Mouse (Mus musculus) kidney, postnatal 0 days (tissue): Measurements from ENCODE around the gene Ap5b1. TPM values are rescaled to one million over a fixed set of nuclear protein-coding genes. Genes with fewer than 3 reads are reported as not detected.

Experiments
- ATAC-seq: fragments of 200-750 bp; cut with Nextera tagmentation; replicated peaks from 2 replicates; pipeline ENCODE4 v1.8.0; 2017; ENCODE audit warnings: low read depth, moderate number of reproducible peaks, moderate TSS enrichment, moderate library complexity; ENCODE audit not compliant: low FRiP score
- DNase-seq: peaks from one replicate; pipeline ENCODE4 v3.0.0-alpha.2; 2016; ENCODE audit warnings: low spot score
- H3K27ac ChIP-seq: fragments of 300-500 bp; sonication (generic); 2 replicates; pipeline ENCODE4 v1.5.1; 2014; ENCODE audit warnings: mild to moderate bottlenecking
- H3K27me3 ChIP-seq: fragments of 300-500 bp; sonication (generic); 2 replicates; pipeline ENCODE4 v1.6.1; 2014; ENCODE audit warnings: low read length, mixed read lengths; ENCODE audit not compliant: insufficient read depth
- H3K36me3 ChIP-seq: fragments of 300-500 bp; sonication (generic); 2 replicates; pipeline ENCODE4 v1.6.1; 2014; ENCODE audit warnings: low read length, mixed read lengths; ENCODE audit not compliant: insufficient read depth
- H3K4me1 ChIP-seq: fragments of 300-500 bp; sonication (generic); replicated peaks from 2 replicates; pipeline ENCODE4 v1.6.1; 2014; ENCODE audit warnings: antibody characterized with exemption, low read length, mixed read lengths; ENCODE audit not compliant: insufficient read depth
- H3K4me2 ChIP-seq: fragments of 300-500 bp; sonication (generic); 2 replicates; pipeline ENCODE4 v1.6.1; 2014; ENCODE audit warnings: mild to moderate bottlenecking, low read length, moderate library complexity, mixed read lengths
- H3K4me3 ChIP-seq: fragments of 300-500 bp; sonication (generic); replicated peaks from 2 replicates; pipeline ENCODE4 v1.5.1; 2014; ENCODE audit warnings: low read depth, low read length
- H3K9ac ChIP-seq: fragments of 300-500 bp; sonication (generic); 2 replicates; pipeline ENCODE4 v1.6.1; 2014; ENCODE audit warnings: low read depth, low read length
- H3K9me3 ChIP-seq: fragments of 300-500 bp; sonication (generic); replicated peaks from 2 replicates; pipeline ENCODE4 v1.6.1; 2016; ENCODE audit warnings: low read length, inconsistent platforms, mixed read lengths
- CTCF ChIP-seq: IDR thresholded peaks from 2 replicates; pipeline ENCODE4 v1.5.1; 2016; ENCODE audit warnings: antibody characterized with exemption, low read depth, mild to moderate bottlenecking, moderate library complexity
- WGBS: fragments of 180-500 bp; shearing (Covaris S2); extraction: QIAGEN DNeasy Blood & Tissue Kit; methylation state at CpG from one replicate; pipeline ENCODE4 v1.1.7; 2014; 5-methylcytosine and 5-hydroxymethylcytosine counted together
- polyA plus RNA-seq: library from polyadenylated mRNA; unstranded; fragments of >200 nt; fragmentation: Nextera tagmentation; extraction: Ambion mirVana; gene quantifications from 2 replicates; pipeline ENCODE4 v1.2.1, GENCODE M21; 2015

Gene Ap5b1
- polyA plus RNA-seq, 1 experiment from 2014 or later, result 7.2 TPM

DNA sequence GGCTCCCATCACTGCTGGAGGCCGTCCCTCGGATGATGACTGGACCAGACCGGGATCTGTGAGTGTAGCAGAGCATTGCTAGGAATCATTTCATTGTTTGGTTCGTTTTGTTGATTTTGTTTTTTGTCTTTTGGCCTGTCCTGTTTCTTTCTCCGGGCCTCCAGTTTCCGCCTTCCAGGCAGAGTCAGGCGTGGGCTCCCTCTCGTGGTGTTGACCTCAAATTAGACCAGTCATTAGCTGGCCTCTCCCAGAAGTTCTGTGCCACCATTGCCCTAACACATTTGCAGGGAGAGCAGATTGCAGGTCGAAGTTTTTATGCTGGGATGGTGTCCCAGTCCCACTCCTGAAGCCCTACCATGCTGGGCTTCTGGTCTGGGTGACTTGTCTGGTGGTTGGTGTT is 21.3 kb downstream of the Ap5b1 start:
- no peak overlapping the region for H3K4me2 ChIP-seq
- ATAC-seq (no peak), DNase-seq (no peak)
- H3K9ac ChIP-seq, result no peak overlapping the region
- H3K36me3 ChIP-seq, result no peaks in the 10 kb centered on the region
- H3K4me1 ChIP-seq, result no peaks in the 10 kb centered on the region
- TF ChIP-seq CTCF, result peak; percentile 32; the same call in 1 of the 2 replicates
- H3K9me3 ChIP-seq, result no peaks in the 10 kb centered on the region
- WGBS, result 67% methylated on average over 9 of the region's 9 CpGs
- no peak overlapping the region for H3K4me3 ChIP-seq
- H3K27ac ChIP-seq, result no peak overlapping the region
- H3K27me3 ChIP-seq, result no peaks in the 10 kb centered on the region

DNA sequence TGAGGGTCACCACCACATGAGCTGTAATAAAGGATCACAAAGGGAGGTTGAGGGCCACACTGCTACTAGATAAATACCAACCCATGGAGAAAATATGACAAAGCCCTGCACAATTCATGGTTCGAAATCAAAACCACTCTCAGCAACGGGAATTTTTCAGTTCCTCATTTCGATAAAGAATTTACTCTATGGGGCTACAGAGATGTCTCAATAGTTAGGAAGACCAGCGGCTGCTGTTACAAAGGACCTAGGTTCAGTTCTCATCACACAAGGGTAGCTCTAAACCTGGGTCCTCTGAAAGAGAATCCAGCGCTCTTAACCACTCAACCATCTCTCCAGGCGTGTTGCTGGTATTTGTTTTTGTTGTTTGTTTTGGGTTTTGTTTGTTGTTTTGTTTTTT is 24.1 kb downstream of the Ap5b1 start:
- 89% methylated on average over 6 of the region's 6 CpGs for whole genome bisulfite sequencing

DNA sequence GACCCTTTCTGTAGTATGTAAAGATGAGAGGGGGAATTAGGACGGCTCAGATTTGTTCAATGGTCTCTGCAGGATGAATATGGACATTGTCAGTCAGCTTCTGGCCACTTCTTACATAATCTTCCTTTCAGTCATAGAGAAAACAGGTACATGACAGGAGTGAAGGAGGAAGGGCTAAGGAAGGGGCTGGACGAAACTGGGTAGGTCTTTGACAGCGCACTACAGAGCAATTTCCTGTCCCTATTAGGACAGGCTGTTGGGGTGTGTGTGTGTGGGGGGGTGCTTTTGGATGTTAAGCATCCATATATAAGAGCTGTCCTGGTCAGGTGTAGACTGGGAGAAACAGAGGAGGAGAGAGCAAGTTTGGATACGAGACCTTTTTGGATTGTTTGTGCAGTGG is 31.4 kb downstream of the Ap5b1 start:
- Histone ChIP-seq H3K9ac (no peak overlapping the region), H3K27me3 (no peaks in the 10 kb centered on the region), H3K27ac (no peak overlapping the region), H3K36me3 (peaks cover 4% of the 10 kb centered on the region), H3K4me2 (no peak overlapping the region), H3K9me3 (no peaks in the 10 kb centered on the region), H3K4me3 (no peak overlapping the region), H3K4me1 (peaks cover 7% of the 10 kb centered on the region; the same call in 1 of the 2 replicates)
- no peak for TF ChIP-seq CTCF
- ATAC-seq (no peak), DNase-seq (no peak)
- WGBS, result 72% methylated on average over 4 of the region's 4 CpGs

More for the DNA sequence above, 24.1 kb downstream of the Ap5b1 start:
- no peak for TF ChIP-seq CTCF
- Histone ChIP-seq H3K4me3 (no peak overlapping the region), H3K36me3 (no peaks in the 10 kb centered on the region), H3K4me2 (no peak overlapping the region), H3K27ac (no peak overlapping the region), H3K9me3 (no peaks in the 10 kb centered on the region), H3K27me3 (no peaks in the 10 kb centered on the region), H3K9ac (no peak overlapping the region), H3K4me1 (no peaks in the 10 kb centered on the region)
- ATAC-seq (no peak), DNase-seq (no peak)

DNA sequence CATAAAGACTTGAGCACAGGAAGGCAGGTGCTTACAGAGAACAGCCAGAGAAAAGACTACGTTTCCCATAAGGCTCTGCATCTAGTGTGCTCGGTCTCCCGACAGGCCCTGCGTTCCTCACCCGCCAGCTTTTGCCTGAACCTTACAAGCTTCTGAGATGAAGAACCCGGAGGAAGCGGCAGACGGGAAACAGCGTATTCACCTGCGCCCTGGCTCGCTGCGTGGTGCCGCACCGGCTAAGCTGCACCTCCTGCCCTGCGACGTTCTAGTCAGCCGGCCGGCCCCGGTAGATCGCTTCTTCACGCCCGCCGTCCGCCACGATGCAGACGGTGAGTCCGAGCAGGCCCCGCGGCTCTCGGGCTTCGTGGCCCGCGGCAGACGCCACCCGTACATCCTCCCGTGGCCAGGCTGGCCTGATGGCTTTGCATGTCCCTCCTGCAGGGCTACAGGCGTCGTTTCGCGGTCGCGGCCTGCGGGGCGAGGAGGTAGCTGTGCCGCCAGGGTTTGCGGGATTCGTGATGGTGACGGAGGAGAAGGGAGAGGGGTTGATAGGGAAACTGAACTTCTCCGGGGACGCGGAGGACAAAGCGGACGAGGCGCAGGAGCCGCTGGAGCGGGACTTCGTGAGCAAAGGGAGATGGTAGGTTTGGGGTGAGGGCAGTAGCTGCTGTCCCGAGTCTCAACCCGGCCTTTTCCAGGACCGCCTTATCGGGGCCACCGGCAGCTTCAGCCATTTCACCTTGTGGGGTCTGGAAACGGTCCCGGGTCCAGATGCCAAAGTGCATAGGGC is 34.1 kb downstream of the Ap5b1 start, which contains the start of gene Rnaseh2c:
Gene Rnaseh2c (plus strand): TSS at position 122 of the 790 bp plus-strand sequence.
- peaks cover 7% of the 10 kb centered on the region; the same call in 1 of the 2 replicates for H3K4me1 ChIP-seq
- peak within 1 kb of the TSS; percentile 86 for H3K9ac ChIP-seq
- peak within 1 kb of the TSS; percentile 80 for H3K4me3 ChIP-seq
- no peaks in the 10 kb centered on the region for H3K9me3 ChIP-seq
- peaks cover 29% of the 10 kb centered on the region for H3K36me3 ChIP-seq
- peak; percentile 93 for DNase-seq
- H3K27ac ChIP-seq, result peak within 1 kb of the TSS; percentile 65; the same call in 1 of the 2 replicates
- TF ChIP-seq CTCF, result no peak
- ATAC-seq, result peak; percentile 72
- WGBS, result under 1% methylated on average over 64 of the region's 64 CpGs
- H3K4me2 ChIP-seq, result peak within 1 kb of the TSS; percentile 95
- H3K27me3 ChIP-seq, result no peaks in the 10 kb centered on the region

DNA sequence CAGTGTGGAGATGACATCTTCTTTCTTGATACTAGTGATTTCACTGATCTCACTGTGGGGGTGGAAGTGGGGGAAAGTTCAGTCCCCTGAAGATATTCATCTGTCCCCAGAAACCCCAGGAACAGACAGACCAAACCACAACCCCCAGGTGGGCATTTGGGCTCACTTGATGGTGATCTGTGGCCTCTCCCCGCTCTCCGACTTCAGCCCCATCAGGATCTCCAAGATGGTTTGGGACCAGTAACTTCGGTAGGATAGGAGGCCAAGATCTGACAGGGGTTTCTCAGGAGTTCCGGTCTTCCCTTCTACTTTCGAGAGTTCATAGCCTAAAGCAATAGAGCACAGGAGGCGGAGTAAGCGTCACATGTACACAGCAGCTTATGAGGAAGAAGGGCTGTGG is 35.8 kb downstream of the Ap5b1 start:
- WGBS, result 85% methylated on average over 7 of the region's 7 CpGs
- no peaks in the 10 kb centered on the region for H3K27me3 ChIP-seq
- H3K27ac ChIP-seq, result no peak overlapping the region
- H3K9me3 ChIP-seq, result no peaks in the 10 kb centered on the region
- no peak overlapping the region for H3K9ac ChIP-seq
- DNase-seq (no peak), ATAC-seq (no peak)
- no peak overlapping the region for H3K4me2 ChIP-seq
- peaks cover 43% of the 10 kb centered on the region for H3K36me3 ChIP-seq
- no peak for TF ChIP-seq CTCF
- no peak overlapping the region for H3K4me3 ChIP-seq
- peaks cover 7% of the 10 kb centered on the region; the same call in 1 of the 2 replicates for H3K4me1 ChIP-seq

DNA sequence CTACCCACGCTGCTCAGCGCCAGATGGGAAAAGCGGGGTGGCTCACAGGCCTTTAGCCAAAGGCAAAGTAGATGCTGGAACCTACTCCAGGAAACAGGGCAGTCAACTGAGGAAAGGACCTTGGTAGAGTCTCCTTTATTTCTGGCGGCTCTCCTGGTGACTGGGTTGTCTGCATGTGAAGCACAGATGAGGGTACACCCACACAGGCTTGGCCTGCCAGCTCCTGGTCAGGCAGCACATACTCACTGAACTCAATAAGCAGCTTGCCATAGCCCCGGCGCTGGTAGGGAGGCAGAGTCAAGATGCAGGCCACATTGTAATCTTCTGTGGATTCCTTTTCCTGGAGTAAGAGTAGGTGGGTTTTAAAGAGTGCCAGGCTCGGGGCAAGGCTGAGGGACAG is 37.3 kb downstream of the Ap5b1 start:
- Histone ChIP-seq H3K9me3 (no peaks in the 10 kb centered on the region), H3K27me3 (no peaks in the 10 kb centered on the region), H3K4me3 (no peak overlapping the region), H3K4me1 (peaks cover 14% of the 10 kb centered on the region; the same call in 1 of the 2 replicates), H3K36me3 (peaks cover 45% of the 10 kb centered on the region), H3K9ac (no peak overlapping the region), H3K4me2 (no peak overlapping the region), H3K27ac (no peak overlapping the region)
- no peak for TF ChIP-seq CTCF
- DNase-seq, result no peak
- WGBS, result 93% methylated on average over 7 of the region's 7 CpGs
- ATAC-seq, result no peak
